Mouse (Mus musculus): Measurements from ENCODE around the gene Mfap1b. TPM values are rescaled to one million over a fixed set of nuclear protein-coding genes. Genes with fewer than 3 reads are reported as not detected.
"Not testable (repeated sequence)": the region's sequence is repeated elsewhere in the genome, so short reads cannot be mapped to it uniquely, and the experiment has no call there.

The Mfap1b gene
- 10 to 100 TPM; 17.4 to 21.8 TPM for total RNA-seq (2021)
- long read RNA-seq, experiment 1, transcript Mfap1b-201 (7 exons, 3,362 nt), result major isoform, 21 of 23 reads
- long read RNA-seq, experiment 1, partial matches to known transcripts, result 1 of 23 reads
- long read RNA-seq, experiment 1, other reads (novel, unspliced or antisense), result 1 of 23 reads
- long read RNA-seq, experiment 2, transcript Mfap1b-201 (7 exons, 3,362 nt), result major isoform, 34 of 43 reads
- long read RNA-seq, experiment 2, partial matches to known transcripts, result 5 of 43 reads
- long read RNA-seq, experiment 2, other reads (novel, unspliced or antisense), result 4 of 43 reads

DNA sequence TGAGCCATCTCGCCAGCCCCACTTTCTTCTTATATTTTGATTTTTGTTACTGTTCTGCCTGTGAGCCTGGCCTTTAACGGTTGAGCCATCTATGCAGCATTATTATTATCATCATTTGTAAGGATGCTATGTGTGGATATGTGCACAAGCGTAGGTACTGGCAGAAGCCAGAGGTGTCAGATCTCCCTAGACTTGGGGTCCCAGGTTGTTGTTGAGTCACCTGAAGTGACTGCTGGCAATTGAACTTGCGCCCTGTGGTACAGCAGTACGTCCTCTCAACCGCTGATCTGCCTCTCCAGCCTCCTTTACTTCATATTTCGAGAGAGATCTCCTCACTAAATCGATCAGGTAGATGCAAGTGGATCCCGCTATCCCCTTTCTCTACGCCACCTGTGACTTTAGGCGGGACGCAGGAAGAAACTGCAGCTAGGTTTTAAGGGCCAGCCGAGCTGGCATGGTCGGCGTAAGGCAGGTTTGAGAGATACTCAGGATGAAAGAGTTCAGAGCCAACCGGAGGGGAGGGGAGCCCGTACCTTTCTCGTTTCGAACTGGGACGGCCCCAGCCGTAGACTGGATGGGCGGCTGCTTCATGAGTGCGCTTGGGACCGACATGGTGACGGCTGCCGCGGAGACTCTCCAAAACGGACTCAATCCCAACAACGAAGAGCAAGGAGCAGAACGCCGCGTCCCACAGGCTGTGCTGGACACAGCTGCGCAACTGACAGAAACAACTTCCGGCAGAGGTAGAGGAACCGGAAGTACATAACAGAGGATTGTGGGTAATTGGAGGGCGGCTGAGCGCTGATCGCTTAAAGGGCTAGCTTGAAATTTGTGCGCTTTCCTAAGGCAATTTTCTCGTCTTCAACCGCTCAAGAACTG, at the start of gene Mfap1b:
Mfap1b (minus strand) TSS at position 767 of the 879 bp plus-strand sequence.
- DNase-seq, result peak; percentile 56 to 67

DNA sequence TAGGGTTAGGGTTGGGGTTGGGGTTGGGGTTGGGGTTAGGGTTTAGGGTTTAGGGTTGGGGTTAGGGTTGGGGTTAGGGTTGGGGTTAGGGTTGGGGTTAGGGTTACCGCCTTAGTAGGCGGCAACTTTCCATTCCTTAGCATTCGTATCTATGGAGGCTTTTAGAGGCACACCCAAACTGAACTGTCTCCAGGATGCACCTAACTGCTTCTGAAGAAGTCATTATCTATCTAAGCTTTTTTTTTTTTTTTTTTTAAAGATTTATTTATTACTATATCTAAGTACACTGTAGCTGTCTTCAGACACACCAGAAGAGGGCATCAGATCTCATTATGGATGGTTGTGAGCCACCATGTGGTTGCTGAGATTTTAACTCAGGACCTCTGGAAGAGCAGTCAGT, 49.0 kb upstream of the Mfap1b start:
- DNase-seq; intact Hi-C loops (cut with DNase I): not testable (repeated sequence)

More for the DNA sequence above, at the start of gene Mfap1b:
- intact Hi-C loops (cut with DNase I), result not testable (repeated sequence)

DNA sequence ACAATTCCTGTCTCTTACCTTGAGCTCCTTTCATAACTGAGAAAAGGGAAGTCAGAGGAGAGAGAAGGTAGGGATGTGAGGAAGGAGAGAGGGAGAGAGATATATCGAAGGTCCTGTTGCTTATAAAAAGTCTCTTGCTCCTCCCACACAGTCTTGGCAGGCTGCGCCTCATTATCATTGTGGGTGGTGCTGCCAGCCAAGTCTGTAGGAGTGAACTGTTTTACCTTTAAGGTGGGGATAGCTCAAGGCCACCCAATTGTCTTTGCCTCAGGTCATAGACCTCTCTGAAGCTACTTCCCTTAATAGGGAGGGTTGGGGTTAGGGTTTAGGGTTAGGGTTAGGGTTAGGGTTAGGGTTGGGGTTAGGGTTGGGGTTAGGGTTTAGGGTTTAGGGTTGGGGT, 48.1 kb upstream of the Mfap1b start:
- no peak for DNase-seq
- intact Hi-C loops (cut with DNase I), result no loop called here

DNA sequence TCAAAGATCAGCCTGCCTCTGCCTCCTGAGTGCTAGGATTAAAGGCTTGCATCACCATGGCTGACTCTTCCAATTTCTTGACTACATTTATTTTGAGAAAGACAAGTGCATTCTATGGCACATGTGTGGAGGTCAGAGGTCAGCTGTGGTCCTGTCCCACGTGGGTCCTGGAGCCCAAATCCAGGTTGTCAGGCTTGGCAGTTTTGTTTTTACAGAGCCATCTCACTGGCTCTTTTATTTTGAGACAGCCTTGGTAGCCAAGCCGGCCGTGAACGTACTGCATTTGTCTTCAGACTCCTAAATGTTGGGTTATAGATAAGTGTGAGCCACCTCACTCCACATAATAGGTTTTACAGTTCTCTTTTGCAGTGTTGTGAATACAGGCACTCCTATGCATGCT, 44.8 kb upstream of the Mfap1b start:
- DNase-seq; intact Hi-C loops (cut with DNase I): not testable (repeated sequence)

DNA sequence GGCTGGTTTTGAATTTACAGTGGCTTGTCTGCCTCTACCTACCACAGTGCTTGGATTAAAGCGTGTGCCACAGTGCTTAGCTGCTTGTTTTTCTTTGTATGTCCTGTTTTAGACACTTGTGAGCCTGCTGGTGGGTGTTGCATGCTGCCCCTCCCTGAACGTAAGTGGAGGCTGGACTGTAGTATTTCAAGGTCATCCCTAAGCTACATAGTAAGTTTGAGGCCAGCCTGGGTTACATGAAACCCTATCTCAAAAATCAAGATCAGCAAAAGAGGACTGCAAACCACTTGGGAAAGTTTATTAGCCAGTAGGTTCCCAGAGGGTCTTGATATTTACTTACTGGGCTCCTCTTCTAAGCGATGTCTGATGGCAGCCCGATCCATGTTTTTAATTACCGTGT, 44.2 kb upstream of the Mfap1b start:
- intact Hi-C loops (cut with DNase I), result no loop called here
- no peak for DNase-seq

DNA sequence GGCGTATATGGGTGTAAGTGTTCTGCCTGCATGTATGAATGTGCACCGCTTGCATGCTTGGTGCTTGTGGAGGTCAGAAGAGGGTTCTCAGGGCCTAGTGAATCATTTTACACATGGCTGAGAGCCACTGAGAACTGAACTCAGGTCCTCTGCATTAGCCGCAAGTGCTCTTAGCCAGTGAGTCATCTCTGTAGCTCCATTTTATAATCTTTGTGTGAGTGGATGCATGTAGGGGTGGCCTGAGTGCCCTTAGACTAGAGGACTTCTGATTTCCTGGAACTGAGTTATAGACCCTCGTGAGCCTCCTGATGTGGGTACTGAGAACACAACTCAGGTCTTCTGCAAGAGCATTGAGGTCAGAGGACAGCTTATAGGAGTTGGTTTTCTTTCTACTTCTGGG, 40.3 kb upstream of the Mfap1b start:
- intact Hi-C loops (cut with DNase I), result no loop called here
- DNase-seq, result no peak

DNA sequence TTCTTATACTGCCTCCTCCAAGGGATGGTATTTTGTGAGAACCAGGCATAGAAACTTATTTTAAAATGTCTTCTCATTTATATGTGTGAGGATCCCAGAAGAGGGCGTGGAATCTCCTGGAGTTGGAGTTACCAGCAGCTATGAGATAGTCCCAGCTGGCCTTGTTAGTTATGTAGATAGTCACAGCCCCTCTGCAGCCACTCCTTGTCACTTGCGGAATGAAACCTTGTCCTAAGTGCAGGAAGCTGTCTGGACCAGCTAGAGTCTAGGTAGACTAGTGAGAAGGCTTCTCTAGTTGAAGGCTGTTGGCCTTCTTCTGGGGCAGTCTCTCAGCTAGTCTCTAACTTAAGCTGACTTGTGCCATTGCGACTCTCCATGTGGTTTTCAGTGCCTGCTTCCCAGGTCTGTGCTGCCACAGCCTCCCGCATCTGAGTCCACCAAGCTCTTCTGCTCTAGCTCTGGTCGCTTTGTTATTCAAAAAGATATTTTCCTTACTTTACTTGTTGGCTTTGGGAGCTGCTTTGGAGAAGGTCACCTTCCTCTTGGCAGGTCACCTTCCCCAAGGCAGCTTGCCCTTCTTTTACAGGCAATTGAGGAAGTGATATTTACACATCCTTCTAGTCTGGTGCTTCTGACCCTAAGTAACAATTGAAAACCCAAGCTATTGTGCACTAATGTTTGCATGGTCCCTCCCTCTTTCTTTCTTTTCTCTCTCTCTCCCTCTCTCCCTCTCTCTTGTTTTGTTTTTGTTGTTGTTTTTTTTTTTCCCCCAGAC, 39.3 kb upstream of the Mfap1b start:
- DNase-seq; intact Hi-C loops (cut with DNase I): not testable (repeated sequence)

DNA sequence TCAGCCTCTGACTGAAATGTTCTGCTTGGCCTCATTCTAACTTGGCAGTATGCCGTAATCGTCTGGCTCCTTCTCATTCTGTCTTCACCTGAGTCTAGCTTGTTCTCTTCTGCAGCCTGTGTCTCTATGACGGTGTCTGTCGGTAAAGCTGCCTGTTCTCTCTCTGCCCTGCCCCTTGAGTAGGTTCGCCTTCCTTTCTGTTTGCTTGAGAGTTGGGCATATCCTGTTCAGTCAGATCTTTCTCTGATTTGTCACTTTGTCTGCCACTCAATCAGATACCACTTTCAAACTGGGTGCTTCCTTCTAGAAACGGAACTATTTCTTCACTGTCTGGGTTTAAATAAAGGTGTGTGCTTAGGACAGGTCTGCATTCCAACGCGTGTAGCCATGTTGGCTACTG, 37.5 kb upstream of the Mfap1b start:
- intact Hi-C loops (cut with DNase I), result no loop called here

DNA sequence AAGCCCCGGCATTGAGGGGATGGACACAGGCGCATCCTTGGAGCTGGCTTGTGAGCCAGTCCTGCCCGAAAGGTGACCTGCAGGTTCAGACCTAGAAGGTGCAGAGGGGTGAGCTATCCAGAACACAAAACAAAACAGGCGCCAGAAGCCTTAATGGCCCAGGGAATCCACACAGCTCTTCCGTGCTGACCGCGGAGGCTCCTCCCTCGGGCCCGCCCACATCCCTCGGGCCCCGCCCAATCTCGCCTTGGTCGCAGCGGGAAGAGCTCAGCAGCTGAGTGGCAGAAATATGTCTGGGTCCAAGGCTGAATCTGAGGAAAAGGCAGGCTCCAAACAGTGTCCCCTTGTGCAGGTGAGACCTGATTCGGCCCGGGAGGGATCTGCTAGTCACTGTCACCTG, 35.7 kb upstream of the Mfap1b start:
- intact Hi-C loops (cut with DNase I), result no loop called here
- DNase-seq, result peak; percentile 57 to 61

More for the DNA sequence above, 37.5 kb upstream of the Mfap1b start:
- no peak for DNase-seq

DNA sequence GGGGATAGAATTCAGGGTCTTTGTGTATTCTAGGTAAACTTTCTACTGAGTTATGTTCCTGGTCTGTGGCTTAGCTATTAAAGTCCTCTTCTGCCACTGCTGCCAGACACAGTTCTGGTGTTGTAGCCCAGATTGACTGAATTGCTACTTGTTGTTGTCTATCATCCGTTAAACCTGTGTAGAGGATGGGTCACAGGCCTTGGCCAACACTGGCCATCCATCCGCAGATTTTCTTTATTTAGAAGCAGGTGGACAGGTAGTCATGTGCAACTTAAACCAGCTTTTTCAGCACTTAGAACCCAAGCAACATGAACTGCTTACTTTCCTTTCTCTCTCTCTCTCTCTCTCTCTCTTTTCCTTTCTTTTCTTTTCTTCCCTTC, 34.1 kb upstream of the Mfap1b start:
- intact Hi-C loops (cut with DNase I), result no loop called here
- DNase-seq, result no peak

DNA sequence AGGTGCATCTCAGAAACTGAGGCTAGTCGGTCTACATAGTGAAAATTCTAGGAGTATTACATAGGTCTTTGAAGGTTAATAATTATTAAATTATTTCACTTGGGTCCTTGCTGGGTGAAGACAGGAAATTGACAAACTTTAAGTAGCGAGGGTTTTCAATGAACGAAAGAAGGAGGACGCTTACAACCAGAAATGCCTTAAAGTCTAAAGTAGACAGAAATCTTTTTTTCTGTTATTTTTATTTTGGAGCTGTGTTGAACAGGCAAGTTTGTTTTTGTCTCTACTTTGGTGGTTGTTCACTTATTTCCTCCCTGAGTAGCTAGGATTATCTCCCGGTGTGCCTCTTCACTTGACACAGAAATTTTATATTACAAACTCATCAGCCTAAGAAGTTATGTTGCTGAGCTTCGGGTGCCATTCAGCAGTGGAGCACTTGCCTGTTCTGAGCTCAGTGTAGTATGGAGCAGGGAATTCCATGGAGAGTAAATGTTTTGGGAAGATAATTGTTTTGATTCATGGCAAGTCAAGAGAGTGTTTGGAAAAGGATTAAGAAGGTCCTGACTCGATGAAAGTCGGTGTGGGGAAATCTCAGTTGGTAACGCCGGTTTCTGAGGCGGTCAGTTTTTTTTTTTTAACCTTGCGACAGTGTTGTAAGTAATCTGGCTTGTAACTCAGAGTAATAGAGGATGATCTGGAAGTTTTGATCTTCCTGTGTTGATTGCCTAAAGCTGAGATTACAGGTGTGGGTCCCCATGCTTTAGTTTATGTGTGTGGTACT, 33.5 kb upstream of the Mfap1b start:
- DNase-seq, result no peak
- intact Hi-C loops (cut with DNase I), result no loop called here

DNA sequence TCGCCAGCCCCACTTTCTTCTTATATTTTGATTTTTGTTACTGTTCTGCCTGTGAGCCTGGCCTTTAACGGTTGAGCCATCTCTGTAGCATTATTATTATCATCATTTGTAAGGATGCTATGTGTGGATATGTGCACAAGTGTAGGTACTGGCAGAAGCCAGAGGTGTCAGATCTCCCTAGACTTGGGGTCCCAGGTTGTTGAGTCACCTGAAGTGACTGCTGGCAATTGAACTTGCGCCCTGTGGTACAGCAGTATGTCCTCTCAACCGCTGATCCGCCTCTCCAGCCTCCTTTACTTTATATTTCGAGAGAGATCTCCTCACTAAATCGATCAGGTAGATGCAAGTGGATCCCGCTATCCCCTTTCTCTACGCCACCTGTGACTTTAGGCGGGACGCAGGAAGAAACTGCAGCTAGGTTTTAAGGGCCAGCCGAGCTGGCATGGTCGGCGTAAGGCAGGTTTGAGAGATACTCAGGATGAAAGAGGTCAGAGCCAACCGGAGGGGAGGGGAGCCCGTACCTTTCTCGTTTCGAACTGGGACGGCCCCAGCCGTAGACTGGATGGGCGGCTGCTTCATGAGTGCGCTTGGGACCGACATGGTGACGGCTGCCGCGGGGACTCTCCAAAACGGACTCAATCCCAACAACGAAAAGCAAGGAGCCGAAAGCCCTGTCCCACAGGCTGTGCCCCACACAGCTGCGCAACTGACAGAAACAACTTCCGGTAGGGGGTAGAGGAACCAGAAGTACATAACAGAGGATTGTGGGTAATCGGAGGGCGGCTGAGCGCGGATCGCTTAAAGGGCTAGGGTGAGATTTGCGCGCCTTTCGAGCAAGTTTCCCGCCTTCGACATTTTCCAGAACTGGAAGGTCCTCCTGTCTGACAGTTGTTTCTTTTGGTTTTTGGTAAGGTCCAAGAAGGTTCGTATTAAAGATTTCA, 32.3 kb upstream of the Mfap1b start, which contains the start of the genes Mfap1a and Wdr76:
Mfap1a (minus strand) TSS at position 724 of the 941 bp plus-strand sequence.
Wdr76 (plus strand) TSS at position 782 of the 941 bp plus-strand sequence.
- DNase-seq, result peak; percentile 71 to 73
- intact Hi-C loops (cut with DNase I), result not testable (repeated sequence)

DNA sequence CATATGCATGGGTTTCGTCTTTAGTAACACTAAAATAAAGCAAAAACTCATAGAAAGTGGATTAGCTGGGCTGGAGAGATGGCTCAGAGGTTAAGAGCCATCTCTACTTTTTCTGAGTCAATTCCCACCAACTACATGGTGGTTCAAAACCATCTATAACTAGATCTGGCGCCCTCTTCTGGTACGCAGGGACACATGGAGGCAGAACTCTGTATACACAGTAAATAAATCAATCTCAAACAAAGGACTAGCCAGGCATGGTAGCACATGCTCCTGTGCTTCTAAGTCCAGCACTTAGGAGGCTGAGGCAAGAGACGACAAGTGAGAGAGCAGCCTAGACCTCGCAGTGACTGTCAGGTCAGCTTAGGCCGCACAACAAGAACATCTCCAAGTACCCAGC, 27.7 kb upstream of the Mfap1b start:
- DNase-seq; intact Hi-C loops (cut with DNase I): not testable (repeated sequence)

DNA sequence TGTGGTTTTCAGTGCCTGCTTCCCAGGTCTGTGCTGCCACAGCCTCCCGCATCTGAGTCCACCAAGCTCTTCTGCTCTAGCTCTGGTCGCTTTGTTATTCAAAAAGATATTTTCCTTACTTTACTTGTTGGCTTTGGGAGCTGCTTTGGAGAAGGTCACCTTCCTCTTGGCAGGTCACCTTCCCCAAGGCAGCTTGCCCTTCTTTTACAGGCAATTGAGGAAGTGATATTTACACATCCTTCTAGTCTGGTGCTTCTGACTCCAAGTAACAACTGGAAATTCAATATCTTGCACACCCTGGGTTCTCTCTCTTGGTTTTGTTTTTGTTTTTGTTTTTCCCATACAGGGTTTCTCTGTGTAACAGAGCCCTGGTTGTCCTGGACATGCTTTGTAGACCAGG, 10.5 kb upstream of the Mfap1b start:
- intact Hi-C loops (cut with DNase I), result not testable (repeated sequence)

DNA sequence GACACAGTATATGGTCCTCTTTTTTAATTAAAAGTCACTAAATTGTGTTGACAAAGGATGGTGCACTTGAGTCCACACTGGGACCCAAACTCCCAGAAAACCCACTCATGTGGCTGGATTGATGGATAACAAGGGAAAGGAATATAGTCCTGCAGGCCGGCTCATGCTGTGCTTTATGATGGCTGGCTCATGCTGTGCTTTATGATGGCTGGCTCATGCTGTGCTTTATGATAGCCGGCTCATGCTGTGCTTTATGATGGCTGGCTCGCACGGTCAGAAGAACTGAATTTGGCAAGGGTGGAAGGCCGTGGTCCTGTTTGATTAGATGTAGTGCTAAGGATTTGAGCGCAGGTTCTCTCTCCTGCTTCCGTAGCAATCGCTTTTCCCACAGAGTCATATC, 9.7 kb upstream of the Mfap1b start:
- no peak for DNase-seq
- intact Hi-C loops (cut with DNase I), result no loop called here

More for the DNA sequence above, 10.5 kb upstream of the Mfap1b start:
- DNase-seq, result not testable (repeated sequence)

DNA sequence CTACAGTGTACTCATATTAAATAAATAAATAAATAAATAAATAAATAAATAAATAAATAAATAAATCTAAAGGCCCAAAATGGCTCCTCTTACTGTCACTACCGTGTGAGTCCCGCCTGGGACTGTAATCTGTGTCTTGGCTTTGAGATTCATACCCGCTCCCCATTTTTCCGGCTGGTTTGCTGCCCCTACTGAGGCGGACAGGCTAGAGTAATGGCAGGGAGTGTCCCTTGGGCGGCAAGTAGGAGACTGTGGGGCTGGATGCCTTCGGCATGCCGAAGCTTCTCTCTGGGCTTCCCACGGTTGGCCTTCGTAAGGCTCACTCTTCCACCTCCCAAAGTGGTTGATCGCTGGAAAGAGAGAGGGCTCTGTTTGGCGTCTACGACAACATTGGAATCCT, 7.0 kb upstream of the Mfap1b start:
- intact Hi-C loops (cut with DNase I); DNase-seq: not testable (repeated sequence)

DNA sequence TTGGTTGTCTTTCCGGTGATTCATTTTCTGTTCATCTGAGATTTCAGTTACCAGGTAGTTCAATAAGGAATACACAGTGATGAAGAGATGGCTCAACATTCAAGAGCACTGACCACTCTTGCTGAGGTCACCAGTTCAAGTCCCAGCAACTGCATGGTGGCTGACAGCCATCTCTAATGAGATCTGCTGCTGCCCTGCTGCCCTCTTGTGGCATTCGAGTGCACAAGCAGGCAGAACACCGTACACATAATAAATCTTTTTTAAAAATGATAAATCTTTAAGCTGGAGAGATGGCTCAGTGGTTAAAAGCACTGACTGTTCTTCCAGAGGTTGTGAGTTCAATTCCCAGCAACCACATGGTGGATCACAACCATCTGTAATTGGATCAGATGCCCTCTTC, 6.6 kb upstream of the Mfap1b start:
- no peak for DNase-seq
- intact Hi-C loops (cut with DNase I), result no loop called here

DNA sequence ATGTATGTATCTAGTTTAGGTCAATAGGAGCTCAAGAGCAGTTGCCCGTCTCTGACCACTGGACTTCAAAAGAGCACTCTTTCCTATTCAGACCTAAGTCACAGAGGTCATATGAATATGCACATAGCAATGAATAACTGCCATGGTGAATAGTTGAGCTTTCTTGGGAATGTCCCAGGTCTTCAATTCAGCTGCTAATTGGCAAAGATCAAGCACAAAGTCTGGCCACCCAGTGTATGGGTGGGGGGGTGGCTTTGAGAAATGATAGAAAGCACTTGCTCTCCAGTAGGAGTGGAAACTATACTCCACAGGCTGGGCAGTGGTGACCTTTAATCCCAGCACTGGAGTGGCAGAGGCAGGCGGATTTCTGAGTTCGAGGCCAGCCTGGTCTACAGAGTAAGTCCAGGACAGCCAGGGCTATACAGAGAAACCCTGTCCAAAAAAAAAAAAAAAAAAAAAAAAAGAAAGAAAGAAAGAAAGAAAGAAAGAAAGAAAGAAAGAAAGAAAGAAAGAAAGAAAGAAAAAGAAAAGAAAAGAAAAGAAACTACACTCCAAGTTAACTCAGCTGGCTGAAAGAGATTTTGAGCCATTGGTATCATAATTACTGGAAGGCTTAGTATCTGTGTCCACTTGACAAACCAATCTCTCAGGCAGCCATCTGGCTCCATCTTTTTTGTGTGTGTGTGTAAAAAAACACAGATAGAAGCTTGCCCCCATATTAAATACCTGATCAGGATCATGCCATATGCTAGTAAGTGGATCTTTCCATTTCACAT, 3.8 kb upstream of the Mfap1b start:
- DNase-seq, result no peak
- intact Hi-C loops (cut with DNase I), result no loop called here
